Mouse (Mus musculus): ENCODE results near the gene Flvcr1. TPM values are rescaled to one million over a fixed set of nuclear protein-coding genes. Genes with fewer than 3 reads are reported as not detected.

Flvcr1 gene
- total and polyA plus RNA-seq, 3 experiments, result 37.5 to 86.8 (median 47.9) TPM

- TF ChIP-seq CHD1 (IDR thresholded peaks at IDR 0.05; ENCODE audit: low read depth, low read length), result no peak
- 0 out of 4 replicates have a peak, but pooled peaks of 1 of the 2 experiments have one; percentile 6 for TF ChIP-seq CTCF (conservative IDR thresholded peaks at IDR 0.05 in 1 of 2, IDR thresholded peaks at IDR 0.05 in 1 of 2; ENCODE audit: low read depth in 2 of 2, low read length in 2 of 2)
- no peak for TF ChIP-seq JUND (conservative IDR thresholded peaks at IDR 0.05; ENCODE audit: low read depth, low read length)
- TF ChIP-seq PAX5 (IDR thresholded peaks at IDR 0.05; ENCODE audit: low read length), result no peak
- no peak for TF ChIP-seq USF1 (IDR thresholded peaks at IDR 0.05; ENCODE audit: low read depth, low read length)
- TF ChIP-seq RCOR1 (conservative IDR thresholded peaks at IDR 0.05; ENCODE audit: low read depth, low read length), result no peak
- no peak for TF ChIP-seq ZKSCAN1 (IDR thresholded peaks at IDR 0.05; ENCODE audit: borderline replicate concordance, low read depth, low read length)
- dilution Hi-C loops (cut with MboI; ENCODE audit: extremely low pct_ligation_motif_present, extremely low pct_unique_long_range_greater_than_20kb, low sequenced_read_pairs) (no loop called here), in situ Hi-C loops (cut with MboI; ENCODE audit: low pct_ligation_motif_present, low pct_unique_long_range_greater_than_20kb, low sequenced_read_pairs) (no loop called here)
- Histone ChIP-seq H3K36me3 (replicated peaks in 1 of 2; ENCODE audit: control insufficient read depth in 1 of 2, insufficient read depth in 1 of 2, low read length in 1 of 2) (peaks cover 0 to 19% of the 10 kb centered on the region in 2 experiments), H3K4me3 (replicated peaks in 1 of 3; ENCODE audit: low read depth in 2 of 3, low read length in 2 of 3, poor library complexity in 1 of 3) (no peak overlapping the region), H3K27me3 (replicated peaks) (no peaks in the 10 kb centered on the region), H3K9ac (ENCODE audit: insufficient read depth, low read depth) (no peak overlapping the region), H3K27ac (ENCODE audit: insufficient read depth, low read depth) (no peak overlapping the region), H3K9me3 (replicated peaks; ENCODE audit: low read length) (no peaks in the 10 kb centered on the region), H3K4me2 (ENCODE audit: insufficient read depth, low read depth, poor library complexity, severe bottlenecking) (no peak overlapping the region), H3K79me2 (replicated peaks; ENCODE audit: control insufficient read depth, extremely low read depth, insufficient read depth, poor library complexity, severe bottlenecking) (no peaks in the 10 kb centered on the region), H3K4me1 (ENCODE audit: control insufficient read depth in 1 of 2, insufficient read depth in 2 of 2) (peaks cover 0 to 11% of the 10 kb centered on the region in 2 experiments; a peak in 2 of 4 replicates)
- DNase-seq (ENCODE audit: extremely low read depth), result no peak
Observed at GRCm38 (mm10) chr1:191045264-191045663, 19.3 kb upstream of the Flvcr1 start.

DNA sequence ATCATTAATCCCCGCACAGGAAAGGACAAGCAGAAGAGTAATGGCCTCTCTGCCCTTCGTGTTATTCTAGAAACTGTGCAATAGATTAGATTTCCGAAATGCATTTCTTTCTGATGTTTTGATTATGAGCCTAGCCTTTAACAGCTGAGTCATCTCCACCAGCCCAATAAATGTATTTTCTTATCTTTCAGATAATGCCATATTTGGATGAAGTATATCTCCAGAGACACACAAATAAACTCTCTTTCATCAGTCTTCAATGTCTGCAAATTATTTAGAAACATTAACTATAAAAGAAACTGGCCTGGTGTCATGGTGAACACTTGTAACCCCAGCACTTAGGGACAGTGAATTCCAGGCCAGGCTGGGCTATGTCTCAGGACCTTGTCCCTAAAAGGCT, 16.7 kb upstream of the Flvcr1 start:
- H3K36me3 ChIP-seq (replicated peaks in 1 of 2; ENCODE audit: control insufficient read depth in 1 of 2, insufficient read depth in 1 of 2, low read length in 1 of 2), result peaks cover 0 to 15% of the 10 kb centered on the region in 2 experiments
- no peak overlapping the region for H3K9ac ChIP-seq (ENCODE audit: insufficient read depth, low read depth)
- in situ Hi-C loops (cut with MboI; ENCODE audit: low pct_ligation_motif_present, low pct_unique_long_range_greater_than_20kb, low sequenced_read_pairs) (no loop called here), dilution Hi-C loops (cut with MboI; ENCODE audit: extremely low pct_ligation_motif_present, extremely low pct_unique_long_range_greater_than_20kb, low sequenced_read_pairs) (no loop called here)
- no peak for DNase-seq (ENCODE audit: extremely low read depth)
- no peaks in the 10 kb centered on the region for H3K9me3 ChIP-seq (replicated peaks; ENCODE audit: low read length)
- no peak overlapping the region for H3K4me2 ChIP-seq (ENCODE audit: insufficient read depth, low read depth, poor library complexity, severe bottlenecking)
- H3K4me3 ChIP-seq (replicated peaks in 1 of 3; ENCODE audit: low read depth in 2 of 3, low read length in 2 of 3, poor library complexity in 1 of 3), result no peak overlapping the region
- no peak overlapping the region for H3K27ac ChIP-seq (ENCODE audit: insufficient read depth, low read depth)
- H3K27me3 ChIP-seq (replicated peaks), result no peaks in the 10 kb centered on the region
- peaks cover 0 to 11% of the 10 kb centered on the region in 2 experiments; a peak in 2 of 4 replicates for H3K4me1 ChIP-seq (ENCODE audit: control insufficient read depth in 1 of 2, insufficient read depth in 2 of 2)
- TF ChIP-seq NRF1 (IDR thresholded peaks at IDR 0.05; ENCODE audit: low read depth, low read length) (no peak), NELFE (IDR thresholded peaks at IDR 0.05; ENCODE audit: low read depth, low read length) (no peak), JUN (IDR thresholded peaks at IDR 0.05; ENCODE audit: insufficient read depth, low read depth, low read length) (no peak), POLR2AphosphoS2 (IDR thresholded peaks at IDR 0.05; ENCODE audit: low read depth, low read length) (no peak), ZKSCAN1 (IDR thresholded peaks at IDR 0.05; ENCODE audit: borderline replicate concordance, low read depth, low read length) (no peak), ZC3H11A (IDR thresholded peaks at IDR 0.05; ENCODE audit: low read depth, low read length) (no peak), MXI1 (IDR thresholded peaks at IDR 0.05; ENCODE audit: low read depth, low read length) (no peak), PAX5 (IDR thresholded peaks at IDR 0.05; ENCODE audit: low read length) (no peak), ZNF384 (IDR thresholded peaks at IDR 0.05; ENCODE audit: low read depth, low read length) (no peak), MAZ (IDR thresholded peaks at IDR 0.05; ENCODE audit: low read depth, low read length) (no peak), SMC3 (IDR thresholded peaks at IDR 0.05; ENCODE audit: low read depth, low read length) (no peak), RAD21 (IDR thresholded peaks at IDR 0.05; ENCODE audit: low read depth, low read length) (no peak), EP300 (IDR thresholded peaks at IDR 0.05; ENCODE audit: low read length) (no peak), MAX (IDR thresholded peaks at IDR 0.05; ENCODE audit: low read length) (no peak), BHLHE40 (IDR thresholded peaks at IDR 0.05; ENCODE audit: low read depth, low read length) (no peak), MYC (IDR thresholded peaks at IDR 0.05; ENCODE audit: low read depth, low read length) (no peak), POLR2A (IDR thresholded peaks at IDR 0.05; ENCODE audit: low read depth, low read length) (no peak), CHD2 (IDR thresholded peaks at IDR 0.05; ENCODE audit: low read length) (no peak)
- H3K79me2 ChIP-seq (replicated peaks; ENCODE audit: control insufficient read depth, extremely low read depth, insufficient read depth, poor library complexity, severe bottlenecking), result no peaks in the 10 kb centered on the region
